Mouse (Mus musculus) lung, postnatal 0 days (tissue): ENCODE results near the gene Supt5. TPM values are rescaled to one million over a fixed set of nuclear protein-coding genes. Genes with fewer than 3 reads are reported as not detected.

ENCODE experiments used
- ATAC-seq: fragments of 200-750 bp; cut with Nextera tagmentation; 2 replicates; pipeline ENCODE4 v1.8.0; 2017; ENCODE audit warnings: moderate library complexity
- DNase-seq: peaks from one replicate; pipeline ENCODE4 v3.0.0-alpha.2; 2016; ENCODE audit warnings: low spot score
- H3K27ac ChIP-seq: fragments of 300-500 bp; sonication (generic); 2 replicates; pipeline ENCODE4 v1.5.1; 2014; ENCODE audit warnings: antibody characterized with exemption, mild to moderate bottlenecking, low read length, mixed read lengths
- H3K27me3 ChIP-seq: fragments of 300-500 bp; sonication (generic); replicated peaks from 2 replicates; pipeline ENCODE4 v1.6.1; 2014; ENCODE audit warnings: low read length, mixed read lengths; ENCODE audit not compliant: insufficient read depth
- H3K36me3 ChIP-seq: fragments of 300-500 bp; sonication (generic); 2 replicates; pipeline ENCODE4 v1.6.1; 2014; ENCODE audit warnings: low read length, mixed read lengths; ENCODE audit not compliant: insufficient read depth
- H3K4me1 ChIP-seq: fragments of 300-500 bp; sonication (generic); 2 replicates; pipeline ENCODE4 v1.6.1; 2014; ENCODE audit warnings: antibody characterized with exemption, low read depth, low read length, mixed read lengths; ENCODE audit not compliant: insufficient read depth
- H3K4me2 ChIP-seq: fragments of 300-500 bp; sonication (generic); replicated peaks from 2 replicates; pipeline ENCODE4 v1.6.1; 2014; ENCODE audit warnings: low read depth, mild to moderate bottlenecking, low read length, moderate library complexity, mixed read lengths
- H3K4me3 ChIP-seq: fragments of 300-500 bp; sonication (generic); 2 replicates; pipeline ENCODE4 v1.5.1; 2014; ENCODE audit warnings: low read depth, low read length
- H3K9ac ChIP-seq: fragments of 300-500 bp; sonication (generic); replicated peaks from 2 replicates; pipeline ENCODE4 v1.6.1; 2014; ENCODE audit warnings: low read depth, mild to moderate bottlenecking
- H3K9me3 ChIP-seq: fragments of 300-500 bp; sonication (generic); 2 replicates; pipeline ENCODE4 v1.6.1; 2016; ENCODE audit warnings: low read length, mixed read lengths
- CTCF ChIP-seq: IDR thresholded peaks from 2 replicates; pipeline ENCODE4 v1.5.1; 2016; ENCODE audit warnings: antibody characterized with exemption, mild to moderate bottlenecking
- EP300 ChIP-seq: IDR thresholded peaks from 2 replicates; pipeline ENCODE4 v1.6.1; 2016; ENCODE audit warnings: antibody characterized with exemption, mild to moderate bottlenecking, control low read depth
- WGBS: fragments of 180-500 bp; shearing (Covaris S2); extraction: QIAGEN DNeasy Blood & Tissue Kit; methylation state at CpG from one replicate; pipeline ENCODE4 v1.1.7; 2014; 5-methylcytosine and 5-hydroxymethylcytosine counted together
- polyA plus RNA-seq: library from polyadenylated mRNA; unstranded; fragments of >200 nt; fragmentation: Nextera tagmentation; extraction: Ambion mirVana; gene quantifications from 2 replicates; pipeline ENCODE4 v1.2.1, GENCODE M21; 2015

Gene Supt5
- polyA plus RNA-seq, 1 experiment from 2014 or later, result 39.7 TPM

- H3K9me3 ChIP-seq, result no peaks in the 10 kb centered on the region
- DNase-seq (no peak), ATAC-seq (no peak)
- H3K4me2 ChIP-seq, result no peak overlapping the region
- WGBS, result 96% methylated on average over 8 of the region's 8 CpGs
- peaks cover 2% of the 10 kb centered on the region; the same call in 1 of the 2 replicates for H3K27me3 ChIP-seq
- 0 out of 2 replicates have a peak, but pooled peaks cover 12% of the 10 kb centered on the region for H3K36me3 ChIP-seq
- TF ChIP-seq CTCF (no peak), EP300 (no peak)
- H3K27ac ChIP-seq, result no peak overlapping the region
- no peak overlapping the region for H3K4me3 ChIP-seq
- H3K9ac ChIP-seq, result no peak overlapping the region
- no peaks in the 10 kb centered on the region; the same call in 1 of the 2 replicates for H3K4me1 ChIP-seq
These were observed 32.3 kb downstream of the Supt5 start for GRCm38 (mm10) chr7:28306216-28306615.

- no peak overlapping the region for H3K27ac ChIP-seq
- no peak for ATAC-seq
- WGBS, result 90% methylated on average over 10 of the region's 10 CpGs
These were observed 32.9 kb downstream of the Supt5 start for GRCm38 (mm10) chr7:28305641-28306040.

GRCm38 (mm10) chr7:28301616-28302433, 36.7 kb downstream of the Supt5 start, which contains the start of gene Dll3:
Gene Dll3, minus strand, starts transcription at chr7:28302238.
- H3K36me3 ChIP-seq, result 0 out of 2 replicates have a peak, but pooled peaks cover 5% of the 10 kb centered on the region
- peak within 1 kb of the TSS; percentile 27 for H3K4me2 ChIP-seq
- peaks cover 30% of the 10 kb centered on the region; the same call in 1 of the 2 replicates for H3K27me3 ChIP-seq
- DNase-seq (peak; percentile 61), ATAC-seq (peak; percentile 58)
- no peaks in the 10 kb centered on the region for H3K9me3 ChIP-seq
- WGBS, result 2% methylated on average over 30 of the region's 30 CpGs
- no peak within 1 kb of the TSS for H3K27ac ChIP-seq
- no peak within 1 kb of the TSS for H3K9ac ChIP-seq
- TF ChIP-seq CTCF (peak; percentile 74), EP300 (no peak)
- no peaks in the 10 kb centered on the region; the same call in 1 of the 2 replicates for H3K4me1 ChIP-seq
- H3K4me3 ChIP-seq, result peak within 1 kb of the TSS; percentile 15; the same call in 1 of the 2 replicates

More at GRCm38 (mm10) chr7:28305641-28306040, 32.9 kb downstream of the Supt5 start:
- Histone ChIP-seq H3K4me2 (no peak overlapping the region), H3K27me3 (peaks cover 8% of the 10 kb centered on the region; the same call in 1 of the 2 replicates), H3K9me3 (no peaks in the 10 kb centered on the region), H3K9ac (no peak overlapping the region), H3K36me3 (0 out of 2 replicates have a peak, but pooled peaks cover 12% of the 10 kb centered on the region), H3K4me1 (no peaks in the 10 kb centered on the region), H3K4me3 (no peak overlapping the region)
- TF ChIP-seq EP300 (no peak), CTCF (no peak)
- no peak for DNase-seq

GRCm38 (mm10) chr7:28298837-28299625, 39.5 kb downstream of the Supt5 start:
- WGBS, result 27% methylated on average over 43 of the region's 43 CpGs
- Histone ChIP-seq H3K4me1 (no peaks in the 10 kb centered on the region; the same call in 1 of the 2 replicates), H3K36me3 (no peaks in the 10 kb centered on the region), H3K27ac (no peak overlapping the region), H3K4me2 (no peak overlapping the region), H3K4me3 (no peak overlapping the region), H3K9me3 (no peaks in the 10 kb centered on the region), H3K27me3 (peaks cover 42% of the 10 kb centered on the region; the same call in 1 of the 2 replicates), H3K9ac (no peak overlapping the region)
- DNase-seq (peak; percentile 83), ATAC-seq (no peak)
- no peak for TF ChIP-seq EP300
- peak; percentile 80 for TF ChIP-seq CTCF

GRCm38 (mm10) chr7:28294481-28294880, 44.1 kb downstream of the Supt5 start:
- H3K4me3 ChIP-seq, result peak overlapping the region; percentile 38
- DNase-seq, result peak; percentile 49
- ATAC-seq, result peak; percentile 63
- H3K4me1 ChIP-seq, result no peaks in the 10 kb centered on the region; the same call in 1 of the 2 replicates
- no peaks in the 10 kb centered on the region for H3K36me3 ChIP-seq
- whole genome bisulfite sequencing, result 8% methylated on average over 56 of the region's 63 CpGs
- no peak overlapping the region for H3K27ac ChIP-seq
- TF ChIP-seq CTCF, result no peak
- no peak overlapping the region for H3K9ac ChIP-seq
- peaks cover 47% of the 10 kb centered on the region for H3K27me3 ChIP-seq
- H3K9me3 ChIP-seq, result no peaks in the 10 kb centered on the region
- H3K4me2 ChIP-seq, result peak overlapping the region; percentile 57
